Mouse (Mus musculus): Measurements from ENCODE around the gene Bcat2. TPM values are rescaled to one million over a fixed set of nuclear protein-coding genes. Genes with fewer than 3 reads are reported as not detected.

Gene Bcat2
- polyA plus RNA-seq, 2 experiments from 2014 or later: 46.4 to 77.9 TPM

DNA sequence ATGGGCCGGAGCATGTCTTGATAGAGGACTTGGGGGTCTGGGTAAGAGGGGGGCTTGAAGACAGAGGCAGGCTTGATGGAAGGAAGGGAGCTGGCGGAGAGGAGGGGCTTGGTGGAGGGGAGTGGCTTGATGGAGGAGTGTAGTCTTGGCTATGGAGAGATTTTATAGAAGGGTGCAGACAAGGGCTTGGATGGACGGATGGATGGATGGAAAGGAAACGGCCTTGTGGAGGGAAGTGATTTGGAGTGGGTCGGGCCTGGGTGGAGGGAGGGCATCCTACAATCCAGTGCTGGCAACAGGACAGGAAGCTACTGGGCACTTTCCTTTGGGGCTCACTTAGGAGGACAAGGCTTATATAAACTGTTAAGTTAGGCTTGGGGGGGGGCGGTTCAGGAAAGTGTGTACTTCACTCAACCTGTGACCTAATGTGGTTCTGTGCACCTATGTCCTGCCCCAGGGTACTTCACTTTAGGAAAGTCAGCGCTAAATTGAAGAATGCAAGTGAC is 56.7 kb downstream of the Bcat2 start:
- ATAC-seq: no peak

DNA sequence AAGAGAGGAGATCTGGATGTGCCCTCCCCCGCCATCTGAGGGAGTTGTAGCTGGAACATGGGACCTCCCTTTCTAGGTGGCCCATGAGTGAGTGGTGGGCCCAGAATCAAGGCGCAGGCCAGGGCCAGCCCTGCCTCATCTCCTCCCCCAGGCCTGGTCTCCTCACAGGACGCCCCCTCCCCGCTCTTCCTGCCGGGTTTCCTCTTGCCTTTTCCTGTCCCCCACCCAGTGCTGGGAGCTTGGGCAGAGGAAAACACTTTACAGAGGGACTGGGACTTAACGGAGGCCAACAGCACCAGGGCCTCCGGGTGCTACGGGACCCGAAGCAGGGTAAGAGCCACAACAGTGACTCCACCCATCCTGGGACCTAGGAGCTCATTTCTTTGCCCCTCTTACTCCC is 57.3 kb downstream of the Bcat2 start, which contains the start of gene Rasip1:
TSS of gene Rasip1 (plus strand) at position 228 of the 400 bp plus-strand sequence.
- ATAC-seq: no peak

DNA sequence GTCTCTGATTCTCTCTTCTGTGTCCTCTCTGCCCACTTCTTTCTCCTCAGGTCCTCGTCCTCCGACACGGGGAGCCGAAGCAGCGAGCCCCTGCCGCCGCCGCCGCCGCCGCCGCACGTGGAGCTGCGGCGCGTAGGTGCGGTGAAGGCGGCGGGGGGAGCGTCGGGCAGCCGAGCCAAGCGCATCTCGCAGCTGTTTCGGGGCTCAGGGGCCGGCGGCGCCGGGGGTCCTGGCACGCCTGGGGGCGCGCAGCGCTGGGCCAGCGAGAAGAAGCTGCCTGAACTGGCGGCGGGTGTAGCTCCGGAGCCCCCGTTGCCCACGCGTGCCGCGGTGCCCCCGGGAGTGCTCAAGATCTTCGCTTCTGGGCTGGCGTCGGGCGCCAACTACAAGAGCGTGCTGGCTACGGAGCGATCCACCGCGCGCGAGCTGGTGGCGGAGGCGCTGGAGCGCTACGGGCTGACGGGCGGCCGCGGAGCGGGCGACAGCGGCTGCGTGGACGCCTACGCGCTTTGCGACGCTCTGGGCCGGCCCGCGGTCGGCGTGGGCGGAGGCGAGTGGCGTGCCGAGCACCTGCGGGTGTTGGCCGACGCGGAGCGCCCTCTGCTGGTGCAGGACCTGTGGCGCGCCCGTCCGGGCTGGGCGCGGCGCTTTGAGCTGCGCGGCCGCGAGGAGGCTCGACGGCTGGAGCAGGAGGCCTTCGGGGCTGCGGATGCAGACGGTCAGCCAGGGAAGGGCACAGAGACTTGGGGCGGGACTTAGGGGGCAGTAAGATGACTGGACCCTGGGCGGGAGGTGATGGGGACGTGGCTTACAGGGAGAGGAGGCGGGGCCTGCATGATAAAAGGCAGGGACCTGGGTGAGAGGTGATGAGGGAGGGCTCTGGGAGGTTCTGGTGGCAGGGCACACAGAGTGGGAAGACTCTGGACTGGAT is 58.7 kb downstream of the Bcat2 start:
- ATAC-seq: peak; percentile 94

DNA sequence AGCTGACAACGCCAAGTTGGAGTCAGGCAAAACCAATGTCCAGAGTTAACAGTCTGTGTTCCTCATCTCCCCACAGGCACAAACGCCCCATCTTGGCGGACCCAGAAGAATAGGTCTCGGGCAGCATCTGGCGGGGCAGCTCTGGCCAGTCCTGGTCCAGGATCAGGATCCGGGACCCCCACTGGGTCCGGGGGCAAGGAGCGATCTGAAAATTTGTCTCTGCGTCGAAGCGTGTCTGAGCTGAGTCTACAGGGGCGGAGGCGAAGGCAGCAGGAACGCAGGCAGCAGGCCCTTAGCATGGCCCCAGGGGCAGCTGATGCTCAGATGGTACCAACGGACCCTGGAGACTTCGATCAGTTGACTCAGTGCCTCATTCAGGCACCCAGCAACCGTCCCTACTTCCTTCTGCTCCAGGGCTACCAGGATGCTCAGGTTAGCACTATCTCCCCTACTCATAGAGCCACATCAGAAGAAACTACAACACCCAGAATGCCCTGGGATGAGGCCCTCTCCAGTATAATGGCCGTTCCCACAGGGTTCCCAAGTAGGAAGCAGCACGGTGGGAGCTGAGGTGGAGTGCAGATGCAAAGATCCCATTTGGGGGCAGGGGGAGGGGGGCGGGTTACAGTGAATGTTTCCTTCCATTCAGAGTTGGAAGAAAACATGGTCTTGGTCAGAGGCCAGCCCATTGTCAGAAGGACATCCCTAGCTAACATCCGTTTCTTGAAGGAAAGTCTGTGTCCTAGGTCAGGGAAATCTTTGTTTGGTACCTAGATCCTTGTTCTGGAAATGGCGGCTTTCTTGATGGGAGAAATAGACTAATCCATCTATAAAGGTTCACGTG is 60.3 kb downstream of the Bcat2 start:
- ATAC-seq: no peak

DNA sequence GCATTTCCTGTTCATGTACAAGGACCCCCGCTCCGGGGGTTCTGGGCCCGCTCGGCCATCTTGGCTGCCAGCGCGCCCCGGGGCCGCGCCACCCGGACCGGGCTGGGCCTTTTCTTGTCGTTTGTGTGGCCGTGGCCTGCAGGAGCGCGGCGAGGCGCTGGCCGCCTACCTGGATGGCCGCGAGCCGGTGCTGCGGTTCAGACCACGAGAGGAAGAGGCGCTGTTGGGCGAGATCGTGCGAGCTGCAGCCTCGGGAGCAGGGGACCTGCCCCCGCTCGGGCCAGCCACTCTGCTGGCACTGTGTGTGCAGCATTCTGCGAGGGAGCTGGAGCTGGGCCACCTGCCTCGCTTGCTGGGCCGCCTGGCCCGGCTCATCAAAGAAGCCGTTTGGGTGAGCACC is 62.5 kb downstream of the Bcat2 start:
- ATAC-seq: no peak

DNA sequence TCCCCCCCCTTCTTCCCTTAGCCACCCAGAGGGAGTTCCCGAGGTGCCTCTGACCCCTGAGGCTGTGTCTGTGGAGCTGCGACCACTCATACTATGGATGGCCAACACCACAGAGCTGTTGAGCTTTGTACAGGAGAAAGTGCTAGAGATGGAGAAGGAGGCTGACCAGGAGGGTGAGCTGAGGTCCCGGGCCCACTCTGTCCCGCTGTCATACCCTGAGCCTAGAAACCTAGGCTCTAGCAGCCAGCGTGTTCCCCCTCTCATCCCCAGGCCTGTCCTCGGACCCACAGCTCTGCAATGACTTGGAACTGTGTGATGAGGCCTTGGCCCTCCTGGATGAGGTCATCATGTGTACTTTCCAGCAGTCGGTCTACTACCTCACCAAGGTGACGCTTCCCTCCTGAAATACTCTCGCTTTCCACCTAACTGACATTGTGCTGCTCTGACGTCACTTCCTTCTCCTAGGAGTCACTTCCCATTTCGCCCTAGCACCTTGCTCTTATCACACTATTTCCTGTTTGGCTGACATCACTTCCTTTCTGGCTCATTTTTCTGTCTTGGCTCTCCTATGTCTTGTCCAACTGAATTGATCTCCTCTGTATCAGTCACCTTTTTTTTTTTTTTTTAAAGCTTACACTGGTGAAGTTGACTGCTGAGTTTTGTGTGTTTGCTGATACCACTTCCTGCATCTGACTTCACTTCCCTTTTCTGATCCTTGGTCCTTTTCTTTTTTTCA is 65.2 kb downstream of the Bcat2 start:
- peak; percentile 73 for ATAC-seq

DNA sequence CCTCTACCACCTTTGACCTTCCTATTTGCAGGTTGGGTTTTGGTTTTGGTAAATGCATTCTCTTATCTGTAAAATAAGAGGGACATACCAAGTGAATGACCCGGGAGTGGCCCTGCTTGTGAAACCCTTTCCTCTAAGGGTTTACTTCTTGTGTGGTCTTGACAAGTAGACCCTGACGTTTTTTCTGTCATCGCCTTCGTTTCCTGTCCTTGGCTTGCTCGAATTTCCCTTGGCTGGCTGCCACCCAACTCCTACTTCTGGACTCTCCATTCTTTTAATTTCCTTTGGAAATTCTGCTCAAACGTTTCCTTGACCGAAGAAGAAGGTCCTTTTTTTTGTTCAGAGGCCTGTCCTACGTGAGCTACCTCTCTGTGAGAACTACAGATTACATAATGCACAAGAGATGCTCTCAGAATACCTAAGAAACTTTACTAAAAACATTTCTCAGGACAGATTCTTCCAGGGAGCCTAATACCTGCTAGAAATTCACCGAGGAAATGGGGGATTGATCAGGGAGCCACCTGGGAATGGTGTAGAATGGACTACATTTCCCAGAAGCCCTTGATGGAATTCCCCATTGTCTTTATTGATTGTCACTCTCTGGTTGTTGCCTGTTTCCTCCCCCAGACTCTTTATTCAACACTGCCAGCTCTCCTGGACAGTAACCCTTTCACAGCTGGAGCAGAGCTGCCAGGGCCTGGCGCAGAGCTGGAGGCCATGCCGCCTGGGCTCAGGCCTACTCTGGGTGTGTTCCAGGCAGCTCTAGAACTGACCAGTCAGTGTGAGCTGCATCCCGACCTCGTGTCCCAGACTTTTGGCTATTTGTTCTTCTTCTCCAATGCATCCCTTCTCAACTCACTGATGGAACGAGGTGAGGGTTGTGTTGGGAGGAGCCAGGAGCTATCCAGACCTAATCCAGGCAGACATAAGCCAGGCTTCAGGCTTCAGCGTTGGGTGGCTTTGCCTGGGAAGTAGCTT is 66.0 kb downstream of the Bcat2 start:
- ATAC-seq: no peak

DNA sequence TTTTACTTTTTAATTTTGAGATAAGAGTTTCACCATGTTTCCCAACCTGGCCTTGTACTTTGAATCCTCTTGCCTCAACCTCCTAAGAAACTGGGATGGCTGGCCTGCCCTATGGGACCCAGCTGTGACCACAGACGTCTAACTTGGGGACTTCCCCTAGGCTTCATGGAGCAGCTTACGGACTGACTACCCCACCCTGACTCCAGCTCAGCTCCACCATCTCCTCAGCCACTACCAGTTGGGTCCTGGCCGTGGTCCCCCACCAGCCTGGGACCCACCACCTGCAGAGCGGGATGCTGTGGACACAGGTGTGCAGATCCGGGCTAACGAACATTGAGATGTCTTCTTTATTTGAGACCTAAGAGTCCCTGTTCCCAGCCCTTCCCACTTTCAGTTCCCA is 67.8 kb downstream of the Bcat2 start:
- no peak for ATAC-seq

DNA sequence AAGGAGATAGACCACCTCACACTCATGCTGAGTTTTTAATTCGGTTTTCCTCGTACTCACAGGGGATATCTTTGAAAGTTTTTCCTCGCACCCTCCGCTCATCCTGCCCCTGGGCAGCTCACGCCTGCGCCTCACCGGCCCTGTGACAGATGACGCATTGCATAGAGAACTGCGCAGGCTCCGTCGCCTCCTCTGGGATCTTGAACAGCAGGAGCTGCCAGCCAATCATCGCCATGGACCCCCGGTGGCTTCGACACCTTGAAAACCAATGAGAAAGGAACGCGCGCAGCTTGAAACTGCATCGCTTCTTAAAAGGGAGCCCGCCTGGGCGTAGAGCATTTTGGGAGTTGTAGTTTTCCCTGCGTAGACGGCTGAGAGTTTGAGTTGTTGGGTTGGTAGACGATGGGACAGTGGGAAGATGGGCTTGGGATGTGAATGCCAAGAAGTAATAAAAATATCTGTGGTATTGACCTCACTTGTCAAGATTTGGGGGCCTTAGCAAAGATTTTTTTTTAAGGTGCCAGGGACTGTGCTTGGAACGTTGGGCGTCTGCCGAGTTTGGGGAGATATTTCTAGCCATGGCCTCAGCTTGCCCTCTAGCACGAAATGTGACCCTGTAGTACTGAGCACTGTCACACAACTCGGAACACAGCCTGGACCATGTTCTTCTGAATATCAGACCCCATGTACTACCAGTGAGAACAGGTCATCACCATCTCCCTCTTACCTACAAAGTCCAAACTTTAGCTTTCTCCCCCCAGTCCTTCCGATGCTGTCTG is 68.9 kb downstream of the Bcat2 start:
- no peak for ATAC-seq

Other genes starting within 250 kb of the Bcat2 start
- gene Trpm4, start 236.4 kb upstream of the Bcat2 start, polyA plus RNA-seq (2017; shearing (Covaris generic)): 10 to 100 TPM; 11.7 to 15.9 TPM
- not detected for gene Hrc, start 234.9 kb upstream of the Bcat2 start, polyA plus RNA-seq (2017; shearing (Covaris generic))
- gene Ppfia3, start 203.1 kb upstream of the Bcat2 start, polyA plus RNA-seq (2017; shearing (Covaris generic)): not detected
- not detected for gene Lin7b, start 199.6 kb upstream of the Bcat2 start, polyA plus RNA-seq (2017; shearing (Covaris generic))
- 100 to 1,000 TPM in 1 of 2 experiments, 10 to 100 TPM in 1; 82.1 to 130 TPM for gene Snrnp70, start 174.4 kb upstream of the Bcat2 start, polyA plus RNA-seq (2017; shearing (Covaris generic))
- not detected for gene Kcna7, start 164.5 kb upstream of the Bcat2 start, polyA plus RNA-seq (2017; shearing (Covaris generic))
- not detected for gene Ntf5, start 156.5 kb upstream of the Bcat2 start, polyA plus RNA-seq (2017; shearing (Covaris generic))
- not detected for gene Lhb, start 149.3 kb upstream of the Bcat2 start, polyA plus RNA-seq (2017; shearing (Covaris generic))
- 10 to 100 TPM in 1 of 2 experiments, 1 to 10 TPM in 1; 9.2 to 18.2 TPM for gene Gys1, start 135.3 kb upstream of the Bcat2 start, polyA plus RNA-seq (2017; shearing (Covaris generic))
- gene Ruvbl2, start 132.1 kb upstream of the Bcat2 start, polyA plus RNA-seq (2017; shearing (Covaris generic)): 10 to 100 TPM; 41.9 to 51.9 TPM
- gene Ftl1, start 110.3 kb upstream of the Bcat2 start, polyA plus RNA-seq (2017; shearing (Covaris generic)): 1,000 to 10,000 TPM; 1,962 to 2,374 TPM
- gene Bax, start 103.3 kb upstream of the Bcat2 start, polyA plus RNA-seq (2017; shearing (Covaris generic)): 100 to 1,000 TPM; 146 to 164 TPM
- gene Tulp2, start 88.3 kb upstream of the Bcat2 start, polyA plus RNA-seq (2017; shearing (Covaris generic)): 1 to 10 TPM; 1.2 TPM
- under 1 TPM in 1 of 2 experiments, not detected in 1; 0.62 TPM for gene Gm45808, start 83.3 kb upstream of the Bcat2 start, polyA plus RNA-seq (2017; shearing (Covaris generic))
- gene Dhdh, start 81.3 kb upstream of the Bcat2 start, polyA plus RNA-seq (2017; shearing (Covaris generic)): 1 to 10 TPM; 1.1 to 2.7 TPM
- 100 to 1,000 TPM; 124 to 159 TPM for gene Nucb1, start 59.7 kb upstream of the Bcat2 start, polyA plus RNA-seq (2017; shearing (Covaris generic))
- gene Ppp1r15a, start 43.9 kb upstream of the Bcat2 start, polyA plus RNA-seq (2017; shearing (Covaris generic)): 100 to 1,000 TPM in 1 of 2 experiments, 10 to 100 TPM in 1; 49.3 to 132 TPM
- gene Plekha4, start 43.8 kb upstream of the Bcat2 start, polyA plus RNA-seq (2017; shearing (Covaris generic)): under 1 TPM in 1 of 2 experiments, not detected in 1; 0.20 TPM
- gene Hsd17b14, start 15.3 kb upstream of the Bcat2 start, polyA plus RNA-seq (2017; shearing (Covaris generic)): under 1 TPM; 0.77 to 0.81 TPM
- gene Fgf21, start 45.3 kb downstream of the Bcat2 start, polyA plus RNA-seq (2017; shearing (Covaris generic)): not detected
- not detected for gene Fut1, start 47.1 kb downstream of the Bcat2 start, polyA plus RNA-seq (2017; shearing (Covaris generic))
- gene Izumo1, start 51.7 kb downstream of the Bcat2 start, polyA plus RNA-seq (2017; shearing (Covaris generic)): not detected
- gene Rasip1, start 57.3 kb downstream of the Bcat2 start, polyA plus RNA-seq (2017; shearing (Covaris generic)): under 1 TPM in 1 of 2 experiments, not detected in 1; 0.20 TPM
- under 1 TPM; 0.32 to 0.40 TPM for gene Mamstr, start 69.8 kb downstream of the Bcat2 start, polyA plus RNA-seq (2017; shearing (Covaris generic))
- gene Fut2, start 96.2 kb downstream of the Bcat2 start, polyA plus RNA-seq (2017; shearing (Covaris generic)): not detected
- gene Ntn5, start 113.9 kb downstream of the Bcat2 start, polyA plus RNA-seq (2017; shearing (Covaris generic)): not detected
- under 1 TPM in 1 of 2 experiments, not detected in 1; 0.30 TPM for gene Sec1, start 124.2 kb downstream of the Bcat2 start, polyA plus RNA-seq (2017; shearing (Covaris generic))
- 1 to 10 TPM; 1.2 to 1.3 TPM for gene Car11, start 129.7 kb downstream of the Bcat2 start, polyA plus RNA-seq (2017; shearing (Covaris generic))
- gene Dbp, start 134.9 kb downstream of the Bcat2 start, polyA plus RNA-seq (2017; shearing (Covaris generic)): 1 to 10 TPM; 7.4 to 8.8 TPM
- 1,000 to 10,000 TPM; 2,369 to 2,427 TPM for gene Rpl18, start 145.3 kb downstream of the Bcat2 start, polyA plus RNA-seq (2017; shearing (Covaris generic))
- gene Sphk2, start 147.8 kb downstream of the Bcat2 start, polyA plus RNA-seq (2017; shearing (Covaris generic)): 10 to 100 TPM; 15.2 to 21.1 TPM
- not detected for gene Fam83e, start 151.1 kb downstream of the Bcat2 start, polyA plus RNA-seq (2017; shearing (Covaris generic))
- gene Spaca4, start 155.7 kb downstream of the Bcat2 start, polyA plus RNA-seq (2017; shearing (Covaris generic)): not detected
- gene Lmtk3, start 213.6 kb downstream of the Bcat2 start, polyA plus RNA-seq (2017; shearing (Covaris generic)): not detected
- 1 to 10 TPM; 3.1 to 5.2 TPM for gene Sult2b1, start 214.5 kb downstream of the Bcat2 start, polyA plus RNA-seq (2017; shearing (Covaris generic))
- gene Cyth2, start 244.4 kb downstream of the Bcat2 start, polyA plus RNA-seq (2017; shearing (Covaris generic)): 10 to 100 TPM; 20.8 to 21.4 TPM

Data from CD4-positive, CD25-positive, alpha-beta regulatory T cell, adult 4 months (primary cell).